Mouse (Mus musculus) MEL (cell line): ENCODE measurements around the gene Uggt1.
A peak's percentile ranks its signal among the peaks of the same experiment; 100 is the strongest.

ENCODE experiments used
- MYC ChIP-seq: IDR thresholded peaks from 2 replicates; pipeline ENCODE4 v1.6.1; 2011; ENCODE audit warnings: low read depth, mild to moderate bottlenecking, low read length, improper control_type of control experiment, moderate library complexity
- POLR2A ChIP-seq, 2 experiments: IDR thresholded peaks; 2 replicates each; pipeline ENCODE4 v1.6.1; 2011 to 2012; ENCODE audit warnings: low read length in 2 of 2, mild to moderate bottlenecking in 2 of 2, control low read depth in 1 of 2, improper control_type of control experiment in 1 of 2, low read depth in 1 of 2, moderate library complexity in 1 of 2; ENCODE audit not compliant: control insufficient read depth in 1 of 2, insufficient read depth in 1 of 2, poor library complexity in 1 of 2
- TCF12 ChIP-seq: IDR thresholded peaks from 2 replicates; pipeline ENCODE4 v1.6.1; 2014; ENCODE audit warnings: low read depth, mild to moderate bottlenecking, inconsistent platforms, low read length, improper control_type of control experiment, moderate library complexity

- TF ChIP-seq POLR2A (IDR thresholded peaks at IDR 0.05; ENCODE audit: control insufficient read depth in 1 of 2, insufficient read depth in 1 of 2, low read depth in 1 of 2, low read length in 2 of 2, poor library complexity in 1 of 2) (no peak; a peak in 1 of 4 replicates), MYC (no peak), TCF12 (peak; percentile 93)
These were observed 153.3 kb downstream of the Uggt1 start for GRCm38 (mm10) chr1:36091246-36091645.
